Mouse (Mus musculus) CD4-positive, CD25-positive, alpha-beta regulatory T cell, adult 4 months (primary cell): ENCODE measurements around the gene Luzp1. TPM values are rescaled to one million over a fixed set of nuclear protein-coding genes. Genes with fewer than 3 reads are reported as not detected.

Source experiments
- ATAC-seq: one replicate; pipeline ENCODE4 v1.8.0; 2017
- polyA plus RNA-seq, 2 experiments: library from polyadenylated mRNA; unstranded; fragments of 100-300 nt; shearing (Covaris generic); gene quantifications; one replicate each; pipeline ENCODE4 v1.2.1; 2017

The Luzp1 gene
- 1 to 10 TPM; 5.8 to 7.2 TPM for polyA plus RNA-seq

- peak; percentile 93 for ATAC-seq
These were observed at the start of gene Luzp1 for GRCm38 (mm10) chr4:136469371-136469903. TSS of gene Luzp1 (plus strand) at chr4:136469761.

GRCm38 (mm10) chr4:136423224-136423623, 46.3 kb upstream of the Luzp1 start, which contains the start of gene Htr1d:
TSS of gene Htr1d (plus strand) at chr4:136423524.
- no peak for ATAC-seq

- no peak for ATAC-seq
These were observed 45.2 kb upstream of the Luzp1 start for GRCm38 (mm10) chr4:136424120-136424999.

DNA sequence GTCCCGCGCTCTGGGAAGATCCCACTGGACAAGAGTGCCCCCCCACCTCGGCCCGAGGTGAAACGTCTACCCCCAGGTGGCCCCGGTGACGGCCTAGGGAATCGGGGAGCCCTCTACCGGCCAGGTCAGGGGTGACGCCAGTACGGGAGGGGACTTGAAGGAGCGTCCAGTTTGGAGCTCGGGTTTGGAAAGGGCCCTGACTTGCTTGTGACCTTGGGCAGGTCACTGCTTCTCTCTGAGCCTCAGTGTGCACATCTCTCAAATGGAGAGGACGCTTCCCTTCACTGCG, 44.6 kb upstream of the Luzp1 start:
- ATAC-seq = no peak

GRCm38 (mm10) chr4:136430609-136431375, 38.8 kb upstream of the Luzp1 start:
- no peak for ATAC-seq

DNA sequence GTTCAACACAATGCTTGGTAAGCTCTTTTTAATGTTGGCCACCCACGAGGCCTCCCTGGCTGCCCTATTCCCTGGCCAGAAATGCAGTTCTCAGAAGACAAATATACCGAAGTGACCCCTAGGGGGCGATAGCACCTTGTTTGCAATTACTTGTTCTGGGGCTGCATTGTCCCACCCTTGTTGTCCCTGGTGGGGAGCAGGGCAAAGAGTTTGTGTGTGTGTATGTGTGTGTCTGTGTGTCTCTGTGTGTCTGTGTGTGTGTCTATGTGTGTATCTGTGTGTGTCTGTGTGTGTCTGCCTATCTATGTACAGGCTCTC, 38.2 kb upstream of the Luzp1 start:
- ATAC-seq = no peak

- no peak for ATAC-seq
These were observed 35.5 kb upstream of the Luzp1 start for GRCm38 (mm10) chr4:136434029-136434428.

DNA sequence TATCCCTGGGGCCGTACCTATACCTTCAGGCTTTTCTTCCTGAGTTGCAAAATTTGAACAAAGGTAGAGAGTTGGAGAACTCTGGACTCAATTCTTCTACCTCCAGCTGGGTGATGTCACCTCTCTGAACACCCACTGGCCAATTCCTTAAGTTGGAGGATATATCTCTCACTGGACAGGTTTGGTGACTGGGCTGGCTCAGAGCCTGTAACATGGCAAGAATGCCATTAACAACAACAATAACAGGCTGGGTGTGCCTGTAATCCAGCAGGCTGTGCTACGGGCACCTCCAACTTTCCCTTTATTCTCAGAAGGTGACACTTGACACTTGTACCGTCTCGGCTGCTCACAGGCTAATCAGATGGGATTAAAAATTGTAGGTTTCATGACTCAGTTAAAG, 30.5 kb upstream of the Luzp1 start:
- ATAC-seq = no peak

DNA sequence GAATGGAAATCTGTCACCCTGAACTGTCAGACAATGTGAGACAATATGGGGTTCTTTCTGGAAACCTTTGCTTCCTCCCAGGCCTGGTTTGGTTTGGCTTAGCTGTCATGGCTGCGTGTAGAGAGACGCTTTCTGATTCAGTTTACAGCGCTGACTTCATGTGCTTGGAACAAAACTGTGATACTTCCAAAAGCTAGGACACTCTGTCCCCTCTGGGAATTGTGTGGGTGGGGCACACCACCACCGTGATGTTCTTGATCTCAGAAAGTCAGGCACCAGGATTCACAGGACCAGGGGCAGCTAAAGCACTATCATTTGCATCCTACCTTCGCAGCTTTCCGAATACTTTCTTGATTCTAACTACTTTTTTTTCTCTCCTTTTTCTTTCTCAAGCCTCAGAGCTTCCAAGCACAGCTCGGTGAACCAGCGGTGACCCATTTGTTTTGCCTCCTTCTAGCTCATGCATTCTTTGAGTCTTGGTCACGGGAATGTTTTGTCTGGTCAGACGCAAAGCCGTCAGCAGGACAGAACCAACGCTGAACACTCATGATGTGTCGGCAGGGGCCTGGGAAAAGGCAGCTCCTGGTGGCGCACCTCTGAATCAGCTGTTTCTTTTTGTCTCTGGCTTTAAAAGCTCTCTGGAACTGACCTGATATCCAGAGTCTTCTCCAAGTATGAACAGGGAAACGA, 28.1 kb upstream of the Luzp1 start:
- ATAC-seq = no peak

DNA sequence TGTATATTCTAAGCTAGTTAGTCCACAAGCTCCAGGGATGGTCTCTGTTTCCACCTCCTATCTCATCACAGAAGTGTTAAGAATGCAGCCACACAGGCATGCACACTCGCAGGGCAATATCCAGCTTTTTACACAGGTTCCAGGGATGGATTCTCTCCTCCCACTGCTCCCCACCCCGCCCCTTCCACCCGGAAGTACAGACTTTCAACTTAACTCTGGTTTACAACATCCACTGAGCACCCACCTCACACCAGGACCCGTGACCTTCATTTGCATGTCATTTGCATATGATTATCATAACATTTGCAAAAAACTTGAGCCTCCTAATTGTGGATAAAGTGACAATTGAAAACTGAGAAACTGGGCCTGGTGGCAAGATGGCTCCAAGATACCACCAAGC, 25.0 kb upstream of the Luzp1 start:
- ATAC-seq = no peak

DNA sequence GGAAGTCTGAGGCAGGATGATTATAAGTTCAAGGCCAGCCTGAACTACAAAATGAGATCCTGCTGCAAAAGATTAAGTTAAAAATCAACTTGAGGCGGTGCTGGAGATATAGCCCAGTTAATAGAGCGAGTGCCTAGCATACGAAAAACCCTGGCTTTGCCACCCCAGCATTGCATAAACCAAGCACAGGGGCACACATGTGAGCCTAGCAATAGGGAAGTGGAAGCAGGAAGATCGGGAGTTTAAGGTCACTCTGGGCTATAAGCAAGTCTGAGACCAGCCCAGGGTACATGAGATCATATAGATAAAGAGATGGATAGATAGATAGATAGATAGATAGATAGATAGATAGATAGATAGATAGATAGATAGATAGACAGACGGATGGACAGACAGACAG, 19.8 kb upstream of the Luzp1 start:
- ATAC-seq = no peak

DNA sequence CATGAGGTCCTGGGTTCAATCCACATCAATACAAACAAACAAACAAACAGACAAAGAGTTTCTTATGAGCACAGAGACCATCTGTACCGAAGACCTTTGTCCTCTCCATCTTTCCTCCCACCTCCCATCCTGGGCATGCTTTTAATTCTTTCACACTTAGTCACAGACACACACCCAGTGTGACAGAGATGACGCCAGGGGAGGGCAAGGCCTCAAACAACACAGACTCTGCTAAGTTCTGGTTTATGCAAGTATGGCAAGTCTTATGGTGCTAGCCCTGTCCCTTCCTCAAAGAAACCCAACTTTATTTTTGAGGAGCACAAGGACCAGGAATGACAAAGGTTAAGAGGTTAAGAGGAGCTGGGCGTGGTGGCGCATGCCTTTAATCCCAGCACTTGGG, 19.3 kb upstream of the Luzp1 start:
- ATAC-seq = no peak

- no peak for ATAC-seq
These were observed 18.0 kb upstream of the Luzp1 start for GRCm38 (mm10) chr4:136451564-136451963.

- ATAC-seq = no peak
These were observed 17.3 kb upstream of the Luzp1 start for GRCm38 (mm10) chr4:136452286-136452685.

GRCm38 (mm10) chr4:136452792-136453191, 16.8 kb upstream of the Luzp1 start:
- no peak for ATAC-seq

DNA sequence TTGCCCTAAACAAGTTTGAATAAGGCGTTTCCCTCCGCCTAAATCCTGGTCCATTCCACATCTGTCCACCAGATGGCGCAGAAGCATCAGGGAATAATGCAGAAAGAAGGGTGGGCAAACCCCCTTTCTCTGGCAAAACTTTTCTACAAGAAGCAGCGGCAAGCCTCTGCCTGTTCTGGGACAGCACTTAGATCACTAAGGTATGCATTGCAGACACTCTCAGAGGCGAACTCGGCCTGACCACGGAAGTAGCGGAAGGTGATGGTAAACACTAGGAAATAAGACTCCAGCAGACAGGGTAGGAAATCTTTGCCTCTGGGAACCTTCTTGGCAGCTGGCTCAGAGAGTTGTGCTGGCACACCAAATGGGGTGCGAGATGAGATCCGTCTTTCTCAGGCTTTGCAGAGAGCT, 14.7 kb upstream of the Luzp1 start:
- peak; percentile 47 for ATAC-seq

DNA sequence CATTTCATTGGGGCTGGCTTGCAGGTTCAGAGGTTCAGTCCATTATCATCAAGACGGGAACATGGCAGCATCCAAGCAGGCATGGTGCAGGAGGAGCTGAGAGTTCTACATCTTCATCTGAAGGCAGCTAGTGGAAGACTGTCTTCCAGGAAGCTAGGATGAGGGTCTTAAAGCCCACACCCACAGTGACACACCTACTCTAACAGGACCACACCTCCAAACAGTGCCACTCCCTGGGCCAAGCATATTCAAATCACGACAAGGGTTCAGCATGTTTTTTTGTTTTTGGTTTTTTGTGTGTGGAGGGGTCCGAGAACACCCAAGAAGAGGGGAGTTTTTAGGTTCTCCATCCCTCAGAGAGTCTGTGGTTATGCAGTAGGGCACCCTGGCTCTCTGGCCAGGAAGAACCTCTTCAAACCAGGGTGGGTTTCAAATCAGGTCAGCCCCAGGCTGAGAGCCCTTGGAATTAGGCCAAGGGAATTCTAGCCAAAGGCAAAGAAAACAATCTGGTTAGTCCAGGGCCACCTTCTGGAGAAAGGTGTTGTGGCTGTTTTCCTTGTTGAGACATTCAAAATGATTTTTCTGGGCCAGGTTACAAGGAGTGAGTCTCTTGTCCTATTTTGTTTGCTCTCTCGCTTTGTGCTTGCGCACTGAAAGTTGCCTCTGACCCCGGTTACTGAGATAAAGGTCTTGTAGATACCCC, 12.9 kb upstream of the Luzp1 start:
- no peak for ATAC-seq

GRCm38 (mm10) chr4:136458276-136458675, 11.3 kb upstream of the Luzp1 start:
- ATAC-seq = no peak

- no peak for ATAC-seq
These were observed 10.4 kb upstream of the Luzp1 start for GRCm38 (mm10) chr4:136459210-136459609.

GRCm38 (mm10) chr4:136461206-136461605, 8.4 kb upstream of the Luzp1 start:
- no peak for ATAC-seq

DNA sequence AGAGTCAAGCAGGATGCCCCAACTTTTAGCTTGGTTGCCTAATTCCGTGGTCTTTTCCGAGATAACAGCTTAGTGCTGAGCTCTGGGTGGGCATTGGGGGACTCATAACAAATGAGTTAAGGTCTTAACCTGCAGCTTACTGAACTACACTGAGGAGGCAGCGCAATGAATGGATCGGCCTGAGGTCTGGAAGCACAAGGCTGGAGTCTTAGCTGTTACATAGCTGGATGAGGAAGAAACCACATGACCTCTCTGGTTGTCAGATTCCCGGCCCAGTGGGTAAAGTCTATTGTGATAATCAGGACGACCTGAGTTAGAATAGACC, 7.8 kb upstream of the Luzp1 start:
- no peak for ATAC-seq

DNA sequence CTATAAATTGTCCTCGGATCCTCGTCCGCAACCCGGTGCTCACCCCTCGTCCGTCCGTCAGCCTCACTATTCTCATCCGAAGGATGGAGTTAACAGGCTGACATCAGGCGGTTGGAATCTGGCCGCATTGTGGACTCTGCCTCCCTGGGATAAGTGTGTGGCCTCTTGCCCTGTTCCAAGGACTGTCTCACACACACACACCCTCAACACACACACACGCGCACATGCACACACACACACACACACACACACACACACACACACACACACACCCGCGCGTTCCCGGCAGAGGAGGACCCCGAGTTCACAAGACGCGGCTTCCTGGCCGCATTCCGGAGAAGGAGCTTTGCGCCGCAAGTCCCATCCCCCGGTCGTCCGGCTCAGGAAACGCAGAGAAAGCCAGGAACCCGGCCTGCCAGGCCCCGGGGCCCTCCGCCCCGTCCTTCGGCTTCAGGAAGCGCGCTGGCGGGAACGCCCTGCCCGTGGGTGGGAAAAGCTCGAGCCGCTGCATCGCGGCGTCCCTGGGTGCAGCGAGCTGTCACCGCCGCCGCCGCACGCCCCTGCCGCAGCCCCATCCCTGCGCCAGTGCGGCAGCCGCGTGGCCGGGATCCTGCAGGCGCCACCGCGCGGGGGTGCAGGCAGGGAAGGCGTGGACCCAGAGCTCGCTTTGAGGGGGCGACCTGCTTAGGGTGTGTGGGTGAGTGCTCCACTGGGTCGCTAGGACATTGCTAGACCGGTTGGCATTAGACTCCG, 7.3 kb upstream of the Luzp1 start, which contains the start of gene 6030445D17Rik:
Gene 6030445D17Rik (plus strand): TSS at position 165 of the 753 bp plus-strand sequence.
- ATAC-seq = peak; percentile 81
